Mouse (Mus musculus) heart, adult 2 months (tissue): ENCODE results near the gene Pipox. TPM values are rescaled to one million over a fixed set of nuclear protein-coding genes. Genes with fewer than 3 reads are reported as not detected.

Experiments
- DNase-seq, 2 experiments: peaks; one replicate each; pipeline ENCODE4 v3.0.0; 2021
- H3K27ac ChIP-seq: fragments of 200-600 bp; 2 replicates; pipeline ENCODE4 v1.8.1; 2022
- H3K27me3 ChIP-seq: fragments of 200-500 bp; 2 replicates; pipeline ENCODE4 v1.6.1; 2012; ENCODE audit warnings: mild to moderate bottlenecking, low read length, inconsistent platforms, mixed read lengths; ENCODE audit not compliant: control insufficient read depth, insufficient read depth
- H3K36me3 ChIP-seq: fragments of 200-500 bp; 2 replicates; pipeline ENCODE4 v1.6.1; 2012; ENCODE audit warnings: low read length, inconsistent platforms; ENCODE audit not compliant: control insufficient read depth, insufficient read depth
- H3K4me1 ChIP-seq: fragments of 200-500 bp; 2 replicates; pipeline ENCODE4 v1.6.1; 2011; ENCODE audit warnings: low read length; ENCODE audit not compliant: control insufficient read depth, insufficient read depth
- H3K4me3 ChIP-seq: fragments of 200-600 bp; 2 replicates; pipeline ENCODE4 v1.8.1; 2022
- H3K79me2 ChIP-seq: fragments of 200-500 bp; replicated peaks from 2 replicates; pipeline ENCODE4 v1.6.1; 2012; ENCODE audit warnings: mild to moderate bottlenecking, inconsistent platforms, low read length, moderate library complexity, mixed read lengths; ENCODE audit not compliant: control insufficient read depth, insufficient read depth
- H3K9ac ChIP-seq: fragments of 200-500 bp; 2 replicates; pipeline ENCODE4 v1.6.1; 2012; ENCODE audit warnings: low read depth, mild to moderate bottlenecking, control low read depth, inconsistent platforms, low read length, mixed read lengths
- CTCF ChIP-seq: fragments of 200-600 bp; IDR thresholded peaks from 2 replicates; pipeline ENCODE4 v1.8.1; 2022; ENCODE audit warnings: antibody characterized with exemption, mild to moderate bottlenecking, moderate library complexity
- EP300 ChIP-seq: fragments of 200-500 bp; IDR thresholded peaks from 2 replicates; pipeline ENCODE4 v1.6.1; 2011; ENCODE audit warnings: low read depth, low read length, control low read depth; ENCODE audit not compliant: insufficient read depth
- POLR2A ChIP-seq: fragments of 200-500 bp; IDR thresholded peaks from 2 replicates; pipeline ENCODE4 v1.6.1; 2011; ENCODE audit warnings: mild to moderate bottlenecking, low read depth, low read length, control low read depth; ENCODE audit not compliant: insufficient read depth
- WGBS: fragments of 180-500 bp; shearing (Covaris S2); methylation state at CpG from one replicate; pipeline ENCODE4 v1.1.7; 2018; 5-methylcytosine and 5-hydroxymethylcytosine counted together
- intact Hi-C: fragments of 180-260 bp; cut with DNase I; formaldehyde crosslinking; loops from one replicate; pipeline ENCODE4 v1.15.1; 2025
- polyA plus RNA-seq: library from polyadenylated mRNA; depleted of rRNA; stranded (reverse); fragments of >200 nt; gene quantifications from 2 replicates; pipeline ENCODE4 v1.2.3, GENCODE M21; 2012
- total RNA-seq, 2 experiments: library from RNA; stranded (reverse); gene quantifications; 2 replicates each; pipeline ENCODE4 v1.2.3; 2021

The Pipox gene
- total and polyA plus RNA-seq, 3 experiments = 0.47 to 0.77 (median 0.52) TPM

DNA sequence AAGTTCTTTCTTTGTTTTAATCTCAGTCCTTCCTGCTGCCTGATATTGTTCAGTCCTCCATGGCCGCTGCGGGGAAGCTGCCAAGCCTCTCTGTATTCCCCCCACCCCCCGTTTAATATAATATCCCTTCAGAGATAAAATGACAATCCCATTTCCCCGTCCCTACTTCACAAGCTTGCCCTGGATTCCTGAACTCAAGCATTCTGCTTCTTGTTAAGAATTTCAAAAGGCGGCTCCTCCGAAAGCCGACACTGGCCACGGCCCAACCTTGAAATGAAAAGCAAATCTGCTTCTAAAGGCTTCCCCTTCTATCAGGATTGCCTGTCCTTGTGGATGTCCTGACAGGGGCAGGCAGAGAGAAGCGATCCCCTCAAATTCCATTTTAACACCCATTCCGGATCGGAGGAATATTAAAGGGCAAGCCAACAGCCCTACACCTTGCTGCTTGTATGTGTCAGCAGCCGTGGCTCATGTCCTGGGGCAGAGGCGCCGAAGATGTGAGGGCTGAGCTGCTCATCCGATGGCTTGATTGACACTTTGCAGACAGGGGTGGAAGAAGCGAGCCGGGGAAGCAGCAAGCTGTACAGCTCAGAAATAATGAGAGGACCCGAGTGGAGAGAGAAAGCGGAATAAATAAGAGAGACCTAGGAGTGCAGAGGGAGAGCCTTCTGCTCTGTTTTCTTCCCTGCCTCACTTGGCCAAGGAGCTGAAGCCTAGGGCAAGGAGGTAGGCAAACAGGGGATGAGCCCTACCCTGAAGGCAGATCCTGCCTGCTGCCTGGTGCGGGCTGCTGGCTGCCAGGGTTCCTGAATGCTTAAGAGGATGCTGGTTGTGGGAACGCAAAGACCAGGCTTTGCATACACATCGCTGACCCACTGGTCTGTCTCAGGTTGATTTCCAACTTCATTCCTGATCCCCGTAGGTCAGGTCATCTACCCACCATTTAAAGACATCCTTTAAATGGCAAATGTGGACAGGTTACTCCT is 3.2 kb upstream of the Pipox start:
- no peak for DNase-seq
- no peaks in the 10 kb centered on the region for H3K27me3 ChIP-seq
- TF ChIP-seq POLR2A (no peak), CTCF (no peak), EP300 (no peak)
- no peak overlapping the region for H3K4me3 ChIP-seq
- WGBS = 21% methylated on average over 23 of the region's 23 CpGs
- intact Hi-C loops = no loop called here
- no peaks in the 10 kb centered on the region for H3K36me3 ChIP-seq
- no peaks in the 10 kb centered on the region for H3K79me2 ChIP-seq
- peaks cover 5% of the 10 kb centered on the region for H3K4me1 ChIP-seq
- no peak overlapping the region for H3K27ac ChIP-seq
- no peak overlapping the region for H3K9ac ChIP-seq

DNA sequence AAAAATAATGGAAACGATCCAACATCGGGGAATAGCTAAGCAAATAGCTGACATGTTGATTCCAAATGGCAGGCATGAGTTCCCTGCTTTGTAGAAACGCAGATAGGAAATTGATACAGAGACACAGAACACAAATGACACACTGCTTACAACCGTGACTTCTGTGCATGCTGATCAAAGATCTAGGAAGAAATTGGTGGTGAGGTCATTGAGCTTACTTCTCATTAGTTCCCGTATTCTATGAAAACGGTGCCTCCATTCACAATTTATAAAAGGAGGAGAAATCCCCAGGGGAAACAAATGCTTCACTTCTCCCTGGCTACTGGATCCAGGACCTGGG is 2.6 kb upstream of the Pipox start:
- H3K4me3 ChIP-seq = no peak overlapping the region
- H3K9ac ChIP-seq = no peak overlapping the region
- 40% methylated on average over 6 of the region's 6 CpGs for WGBS
- no peaks in the 10 kb centered on the region for H3K79me2 ChIP-seq
- H3K27ac ChIP-seq = no peak overlapping the region
- intact Hi-C loops = no loop called here
- TF ChIP-seq EP300 (no peak), POLR2A (no peak), CTCF (no peak)
- H3K36me3 ChIP-seq = no peaks in the 10 kb centered on the region
- no peak for DNase-seq
- peaks cover 5% of the 10 kb centered on the region for H3K4me1 ChIP-seq
- no peaks in the 10 kb centered on the region for H3K27me3 ChIP-seq

DNA sequence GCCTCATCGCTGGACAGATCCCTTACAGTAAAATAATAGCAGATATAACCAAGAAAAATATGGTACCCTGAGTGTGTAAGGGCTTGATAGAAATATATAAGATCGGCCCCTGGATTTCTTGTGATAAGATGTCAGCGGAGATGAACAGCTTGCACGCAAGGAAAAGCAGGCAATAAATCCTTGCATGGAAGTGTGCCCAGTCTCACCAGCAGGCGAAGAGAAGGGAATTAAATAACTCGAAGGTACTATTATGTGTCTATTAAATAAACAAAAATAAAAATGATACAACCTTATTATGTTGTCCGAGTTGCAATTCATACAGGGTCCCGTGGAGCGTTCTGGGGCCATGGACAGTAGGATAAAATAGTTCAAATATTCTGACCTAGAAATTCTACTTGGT is 2.1 kb upstream of the Pipox start:
- H3K4me1 ChIP-seq = peaks cover 5% of the 10 kb centered on the region
- H3K79me2 ChIP-seq = no peaks in the 10 kb centered on the region
- TF ChIP-seq CTCF (no peak), POLR2A (no peak), EP300 (no peak)
- intact Hi-C loops = no loop called here
- WGBS = 74% methylated on average over 9 of the region's 9 CpGs
- H3K36me3 ChIP-seq = no peaks in the 10 kb centered on the region
- no peak overlapping the region for H3K4me3 ChIP-seq
- DNase-seq = no peak
- H3K27me3 ChIP-seq = no peaks in the 10 kb centered on the region
- no peak overlapping the region for H3K9ac ChIP-seq
- H3K27ac ChIP-seq = no peak overlapping the region

DNA sequence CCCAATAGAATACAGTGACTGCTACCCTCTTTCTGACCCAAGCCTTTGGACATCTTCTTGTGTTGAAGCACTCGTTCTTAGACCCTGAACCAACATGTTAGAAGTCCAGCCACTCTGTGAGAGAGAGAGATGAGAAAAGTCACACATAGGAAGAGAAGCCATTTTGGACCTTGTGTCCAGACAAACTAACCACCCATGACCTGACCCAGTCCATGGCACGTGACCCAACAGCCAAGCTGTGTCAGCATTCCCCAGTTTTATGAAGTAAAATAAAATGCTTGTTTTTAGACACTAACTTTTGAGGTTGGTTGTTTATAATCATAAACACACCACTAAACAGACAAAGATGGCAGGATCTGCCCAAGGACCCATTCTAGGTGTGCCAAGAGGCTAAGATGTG is 1.1 kb upstream of the Pipox start:
- Histone ChIP-seq H3K4me1 (peaks cover 5% of the 10 kb centered on the region), H3K4me3 (no peak overlapping the region), H3K27ac (no peak overlapping the region), H3K79me2 (no peaks in the 10 kb centered on the region), H3K27me3 (no peaks in the 10 kb centered on the region), H3K36me3 (no peaks in the 10 kb centered on the region), H3K9ac (no peak overlapping the region)
- DNase-seq = no peak
- intact Hi-C loops = loop anchor here (5.0 kb wide), 1 partner anchor 67 kb away; no protein-coding TSS in a partner anchor
- TF ChIP-seq CTCF (no peak), POLR2A (no peak), EP300 (no peak)
- WGBS = 92% methylated on average over 2 of the region's 2 CpGs

DNA sequence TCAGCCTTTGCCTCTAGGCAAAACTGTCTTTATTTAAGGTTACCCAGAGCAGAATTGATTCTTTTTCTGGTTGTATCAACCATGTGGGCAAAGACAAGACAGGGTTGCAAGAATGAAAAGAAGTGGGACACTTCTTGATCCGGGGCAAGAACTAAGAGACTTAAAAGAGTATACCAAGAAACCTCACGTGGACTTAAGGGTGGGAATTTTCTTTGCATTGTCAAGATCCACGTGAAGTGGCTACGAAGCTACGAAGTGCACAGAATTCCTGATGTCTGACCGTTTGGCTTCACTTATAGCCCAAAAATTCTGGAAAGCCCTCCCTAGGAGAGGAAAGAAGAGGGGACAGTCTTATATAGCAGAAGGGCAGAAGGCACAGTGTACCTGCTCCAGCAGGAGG is 613 bp downstream of the Pipox start:
- peak overlapping the region; percentile 12 for H3K27ac ChIP-seq
- H3K9ac ChIP-seq = no peak overlapping the region
- intact Hi-C loops = loop anchor here (5.0 kb wide), 1 partner anchor 69 kb away; no protein-coding TSS in a partner anchor
- H3K36me3 ChIP-seq = no peaks in the 10 kb centered on the region
- H3K4me1 ChIP-seq = peaks cover 5% of the 10 kb centered on the region
- no peaks in the 10 kb centered on the region for H3K79me2 ChIP-seq
- no peak overlapping the region for H3K4me3 ChIP-seq
- H3K27me3 ChIP-seq = no peaks in the 10 kb centered on the region
- no peak for TF ChIP-seq CTCF
- no peak for TF ChIP-seq POLR2A
- no peak for TF ChIP-seq EP300
- WGBS = 61% methylated on average over 6 of the region's 6 CpGs
- DNase-seq = no peak

DNA sequence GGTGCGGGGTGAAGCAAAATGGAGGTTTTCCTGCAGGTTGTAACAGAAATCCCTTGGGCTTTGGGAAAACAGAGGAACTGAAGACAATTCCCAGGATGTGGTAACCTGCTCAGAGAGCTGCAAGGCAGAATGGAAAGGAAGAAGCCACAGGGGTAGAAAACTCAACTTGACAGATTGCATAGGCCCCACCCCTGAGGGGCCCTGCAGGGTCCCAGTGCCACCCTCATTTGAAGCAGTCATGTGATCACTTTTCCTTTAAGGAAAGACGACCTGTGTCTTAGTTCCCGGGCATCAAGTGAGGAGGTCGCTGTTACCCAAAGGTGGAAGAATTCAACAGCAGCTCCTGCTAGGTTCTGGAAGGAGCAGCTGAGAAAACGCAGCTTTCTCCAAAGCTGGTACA is 1.0 kb downstream of the Pipox start:
- TF ChIP-seq CTCF (no peak), EP300 (no peak), POLR2A (no peak)
- Histone ChIP-seq H3K27me3 (no peaks in the 10 kb centered on the region), H3K4me3 (no peak overlapping the region), H3K79me2 (no peaks in the 10 kb centered on the region), H3K9ac (no peak overlapping the region), H3K36me3 (no peaks in the 10 kb centered on the region), H3K4me1 (peaks cover 5% of the 10 kb centered on the region), H3K27ac (no peak overlapping the region)
- 48% methylated on average over 5 of the region's 5 CpGs for WGBS
- intact Hi-C loops = loop anchor here (5.0 kb wide), 1 partner anchor 69 kb away; no protein-coding TSS in a partner anchor
- no peak for DNase-seq
